Mouse (Mus musculus): ENCODE results near the gene Spata5. TPM values are rescaled to one million over a fixed set of nuclear protein-coding genes. Genes with fewer than 3 reads are reported as not detected.

The Spata5 gene
- polyA plus RNA-seq, 1 experiment from 2014 or later = 48.9 TPM

- no peak overlapping the region for H3K4me3 ChIP-seq
- no peak for DNase-seq (ENCODE audit: low spot score)
- no peak overlapping the region for H3K27ac ChIP-seq (replicated peaks)
- H3K4me1 ChIP-seq = no peaks in the 10 kb centered on the region
- H3K9me3 ChIP-seq (replicated peaks) = no peaks in the 10 kb centered on the region
- WGBS = 92% methylated on average over 4 of the region's 4 CpGs
- no peaks in the 10 kb centered on the region for H3K27me3 ChIP-seq (ENCODE audit: low read depth, poor library complexity, severe bottlenecking)
- H3K36me3 ChIP-seq = no peaks in the 10 kb centered on the region
Measured at GRCm38 (mm10) chr3:37546351-37546750, 126.7 kb downstream of the Spata5 start.

GRCm38 (mm10) chr3:37550190-37550589, 130.5 kb downstream of the Spata5 start:
- no peaks in the 10 kb centered on the region for H3K4me1 ChIP-seq
- WGBS = 95% methylated on average over 3 of the region's 3 CpGs
- DNase-seq (ENCODE audit: low spot score) = no peak
- 0 out of 2 replicates have a peak, but pooled peaks cover 2% of the 10 kb centered on the region for H3K36me3 ChIP-seq
- H3K27ac ChIP-seq (replicated peaks) = no peak overlapping the region
- no peaks in the 10 kb centered on the region for H3K9me3 ChIP-seq (replicated peaks)
- H3K27me3 ChIP-seq (ENCODE audit: low read depth, poor library complexity, severe bottlenecking) = no peaks in the 10 kb centered on the region
- H3K4me3 ChIP-seq = no peak overlapping the region

GRCm38 (mm10) chr3:37550594-37550993, 130.9 kb downstream of the Spata5 start:
- Histone ChIP-seq H3K4me3 (no peak overlapping the region), H3K27me3 (ENCODE audit: low read depth, poor library complexity, severe bottlenecking) (no peaks in the 10 kb centered on the region), H3K4me1 (no peaks in the 10 kb centered on the region), H3K36me3 (0 out of 2 replicates have a peak, but pooled peaks cover 2% of the 10 kb centered on the region), H3K9me3 (replicated peaks) (no peaks in the 10 kb centered on the region), H3K27ac (replicated peaks) (no peak overlapping the region)
- no peak for DNase-seq (ENCODE audit: low spot score)
- WGBS = 77% methylated on average over 1 of the region's 1 CpGs

- 88% methylated on average over 1 of the region's 1 CpGs for WGBS
- H3K9me3 ChIP-seq (replicated peaks) = no peaks in the 10 kb centered on the region
- DNase-seq (ENCODE audit: low spot score) = no peak
- H3K27ac ChIP-seq (replicated peaks) = no peak overlapping the region
- no peak overlapping the region for H3K4me3 ChIP-seq
- no peaks in the 10 kb centered on the region for H3K27me3 ChIP-seq (ENCODE audit: low read depth, poor library complexity, severe bottlenecking)
- H3K36me3 ChIP-seq = peaks cover 2% of the 10 kb centered on the region; the same call in 1 of the 2 replicates
- no peaks in the 10 kb centered on the region for H3K4me1 ChIP-seq
Measured at GRCm38 (mm10) chr3:37551486-37551885, 131.8 kb downstream of the Spata5 start.

GRCm38 (mm10) chr3:37552244-37552643, 132.5 kb downstream of the Spata5 start:
- no peaks in the 10 kb centered on the region for H3K27me3 ChIP-seq (ENCODE audit: low read depth, poor library complexity, severe bottlenecking)
- DNase-seq (ENCODE audit: low spot score) = no peak
- WGBS = 74% methylated on average over 3 of the region's 3 CpGs
- no peaks in the 10 kb centered on the region for H3K9me3 ChIP-seq (replicated peaks)
- H3K4me1 ChIP-seq = no peaks in the 10 kb centered on the region
- no peak overlapping the region for H3K27ac ChIP-seq (replicated peaks)
- no peak overlapping the region for H3K4me3 ChIP-seq
- peaks cover 2% of the 10 kb centered on the region; the same call in 1 of the 2 replicates for H3K36me3 ChIP-seq

GRCm38 (mm10) chr3:37553371-37554033, 133.8 kb downstream of the Spata5 start:
- H3K27ac ChIP-seq (replicated peaks) = no peak overlapping the region
- no peaks in the 10 kb centered on the region for H3K9me3 ChIP-seq (replicated peaks)
- H3K4me3 ChIP-seq = no peak overlapping the region
- no peak for DNase-seq (ENCODE audit: low spot score)
- H3K4me1 ChIP-seq = no peaks in the 10 kb centered on the region
- no peaks in the 10 kb centered on the region for H3K27me3 ChIP-seq (ENCODE audit: low read depth, poor library complexity, severe bottlenecking)
- WGBS = 92% methylated on average over 1 of the region's 1 CpGs
- peaks cover 2% of the 10 kb centered on the region; the same call in 1 of the 2 replicates for H3K36me3 ChIP-seq

- Histone ChIP-seq H3K27me3 (ENCODE audit: low read depth, poor library complexity, severe bottlenecking) (no peaks in the 10 kb centered on the region), H3K4me1 (0 out of 2 replicates have a peak, but pooled peaks cover 3% of the 10 kb centered on the region), H3K4me3 (no peak overlapping the region), H3K27ac (replicated peaks) (no peak overlapping the region), H3K36me3 (peaks cover 2% of the 10 kb centered on the region; the same call in 1 of the 2 replicates), H3K9me3 (replicated peaks) (no peaks in the 10 kb centered on the region)
- DNase-seq (ENCODE audit: low spot score) = no peak
- 75% methylated on average over 7 of the region's 7 CpGs for WGBS
Measured at GRCm38 (mm10) chr3:37556412-37557113, 136.9 kb downstream of the Spata5 start.

GRCm38 (mm10) chr3:37557741-37558479, 138.2 kb downstream of the Spata5 start:
- WGBS = 85% methylated on average over 4 of the region's 4 CpGs
- Histone ChIP-seq H3K27ac (replicated peaks) (0 out of 2 replicates have a peak overlapping the region, but pooled peaks have one; percentile 28), H3K27me3 (ENCODE audit: low read depth, poor library complexity, severe bottlenecking) (no peaks in the 10 kb centered on the region), H3K9me3 (replicated peaks) (no peaks in the 10 kb centered on the region), H3K4me1 (0 out of 2 replicates have a peak, but pooled peaks cover 3% of the 10 kb centered on the region), H3K4me3 (no peak overlapping the region), H3K36me3 (peaks cover 2% of the 10 kb centered on the region; the same call in 1 of the 2 replicates)
- no peak for DNase-seq (ENCODE audit: low spot score)

- Histone ChIP-seq H3K4me1 (0 out of 2 replicates have a peak, but pooled peaks cover 3% of the 10 kb centered on the region), H3K9me3 (replicated peaks) (no peaks in the 10 kb centered on the region), H3K27me3 (ENCODE audit: low read depth, poor library complexity, severe bottlenecking) (no peaks in the 10 kb centered on the region), H3K27ac (replicated peaks) (no peak overlapping the region), H3K36me3 (peaks cover 2% of the 10 kb centered on the region; the same call in 1 of the 2 replicates), H3K4me3 (no peak overlapping the region)
- WGBS = 77% methylated on average over 2 of the region's 2 CpGs
- DNase-seq (ENCODE audit: low spot score) = no peak
Measured at GRCm38 (mm10) chr3:37559339-37559738, 139.6 kb downstream of the Spata5 start.

- no peaks in the 10 kb centered on the region; the same call in 1 of the 2 replicates for H3K36me3 ChIP-seq
- H3K27ac ChIP-seq (replicated peaks) = no peak overlapping the region
- H3K27me3 ChIP-seq (ENCODE audit: low read depth, poor library complexity, severe bottlenecking) = no peaks in the 10 kb centered on the region
- no peaks in the 10 kb centered on the region for H3K9me3 ChIP-seq (replicated peaks)
- no peak for DNase-seq (ENCODE audit: low spot score)
- WGBS = 90% methylated on average over 3 of the region's 3 CpGs
- no peak overlapping the region for H3K4me3 ChIP-seq
- H3K4me1 ChIP-seq = 0 out of 2 replicates have a peak, but pooled peaks cover 3% of the 10 kb centered on the region
Measured at GRCm38 (mm10) chr3:37561466-37561865, 141.8 kb downstream of the Spata5 start.

GRCm38 (mm10) chr3:37566097-37566496, 146.4 kb downstream of the Spata5 start:
- no peak overlapping the region for H3K4me3 ChIP-seq
- peaks cover 27% of the 10 kb centered on the region for H3K4me1 ChIP-seq
- no peak for DNase-seq (ENCODE audit: low spot score)
- 94% methylated on average over 6 of the region's 6 CpGs for WGBS
- H3K27me3 ChIP-seq (ENCODE audit: low read depth, poor library complexity, severe bottlenecking) = no peaks in the 10 kb centered on the region
- H3K27ac ChIP-seq (replicated peaks) = no peak overlapping the region
- H3K36me3 ChIP-seq = no peaks in the 10 kb centered on the region
- H3K9me3 ChIP-seq (replicated peaks) = no peaks in the 10 kb centered on the region

GRCm38 (mm10) chr3:37567505-37567904, 147.8 kb downstream of the Spata5 start:
- Histone ChIP-seq H3K4me1 (peaks cover 33% of the 10 kb centered on the region), H3K36me3 (no peaks in the 10 kb centered on the region), H3K27ac (replicated peaks) (no peak overlapping the region), H3K9me3 (replicated peaks) (no peaks in the 10 kb centered on the region), H3K27me3 (ENCODE audit: low read depth, poor library complexity, severe bottlenecking) (no peaks in the 10 kb centered on the region), H3K4me3 (no peak overlapping the region)
- 88% methylated on average over 1 of the region's 1 CpGs for WGBS
- DNase-seq (ENCODE audit: low spot score) = no peak

Data from midbrain, embryonic 10.5 days (tissue).